Mouse (Mus musculus) CD8-positive naive resting alpha-beta T cell, adult 57 days (primary cell): ENCODE results near the gene Zfp810. TPM values are rescaled to one million over a fixed set of nuclear protein-coding genes. Genes with fewer than 3 reads are reported as not detected.

Experiments
- total RNA-seq: library from RNA; stranded (reverse); gene quantifications from one replicate; pipeline ENCODE4 v1.2.4, GENCODE M21; 2023

The Zfp810 gene
- total RNA-seq, result 12.9 TPM

GRCm38 (mm10) chr9:22307156-22307919 lies at the start of gene Zfp810:
Gene Zfp810, minus strand, starts transcription at chr9:22307648.

GRCm38 (mm10) chr9:22259184-22260091 lies 48.0 kb downstream of the Zfp810 start, which contains the start of gene Zfp599:
Gene Zfp599, minus strand, starts transcription at chr9:22259895.

Other genes starting within 250 kb of the Zfp810 start
- not detected for gene Gm49318, start 236.4 kb downstream of the Zfp810 start, total RNA-seq
- gene Zfp653, start 236.3 kb downstream of the Zfp810 start, total RNA-seq, result 28.6 TPM
- 26.7 TPM for gene Ecsit, start 222.2 kb downstream of the Zfp810 start, total RNA-seq
- gene Cnn1, start 208.4 kb downstream of the Zfp810 start, total RNA-seq, result not detected
- 25.6 TPM for gene Elof1, start 190.5 kb downstream of the Zfp810 start, total RNA-seq
- 239 TPM for gene Acp5, start 171.9 kb downstream of the Zfp810 start, total RNA-seq
- 12.7 TPM for gene Pigyl, start 150.8 kb downstream of the Zfp810 start, total RNA-seq
- not detected for gene Zfp872, start 119.6 kb downstream of the Zfp810 start, total RNA-seq
- gene Zfp809, start 81.9 kb downstream of the Zfp810 start, total RNA-seq, result 39.3 TPM
- 2.4 TPM for gene Zfp599, start 47.8 kb downstream of the Zfp810 start, total RNA-seq
- 1.6 TPM for gene Anln, start 81.5 kb upstream of the Zfp810 start, total RNA-seq
- gene 9530077C05Rik, start 103.9 kb upstream of the Zfp810 start, total RNA-seq, result 0.58 TPM
- gene Gm17545, start 146.6 kb upstream of the Zfp810 start, total RNA-seq, result not detected
- gene Rp9, start 162.1 kb upstream of the Zfp810 start, total RNA-seq, result 68.8 TPM
- gene Bbs9, start 168.1 kb upstream of the Zfp810 start, total RNA-seq, result 21.5 TPM